Mouse (Mus musculus) right cerebral cortex, postnatal 14 days (tissue): ENCODE results near the gene Odf3.

ENCODE experiments used
- DNase-seq: peaks from one replicate; pipeline ENCODE4 v3.0.0; 2022

The Odf3 gene

DNA sequence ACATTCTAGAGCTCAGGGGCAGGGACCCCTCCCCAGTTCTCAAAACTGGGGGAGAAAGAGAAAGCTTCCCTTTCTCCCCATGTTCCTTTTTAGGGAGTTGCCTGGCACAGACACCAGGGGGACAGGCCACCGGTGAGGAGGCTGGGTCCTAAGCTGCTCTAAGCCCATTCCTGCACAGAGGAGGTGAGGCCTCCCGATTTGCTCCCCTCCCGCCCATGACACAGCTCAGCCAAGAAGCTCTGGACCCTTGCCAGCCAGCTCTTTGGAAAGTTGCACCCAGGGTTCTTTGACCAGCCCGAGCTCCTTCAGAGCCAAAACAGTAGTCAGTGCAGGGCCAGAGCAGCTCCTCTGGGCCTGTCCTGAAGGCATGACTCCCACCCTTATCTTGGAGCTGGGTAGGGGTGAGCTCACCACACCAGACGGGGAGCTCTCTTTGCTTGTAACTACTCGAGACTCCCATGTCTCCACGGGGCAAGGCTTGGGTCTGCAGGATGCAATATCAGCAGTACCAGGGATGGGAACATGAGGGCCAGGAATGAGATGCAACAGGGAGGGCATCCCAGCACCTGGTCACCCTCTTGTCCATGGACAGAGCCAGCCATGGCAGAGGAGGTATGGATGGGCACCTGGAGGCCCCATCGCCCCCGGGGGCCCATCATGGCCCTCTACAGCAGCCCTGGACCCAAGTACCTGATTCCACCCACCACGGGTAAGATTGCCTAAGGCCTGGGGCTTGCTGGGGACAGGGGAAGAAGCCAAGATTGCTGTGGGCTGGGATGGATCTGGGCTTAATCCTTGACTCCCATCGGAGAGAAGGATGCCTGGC, at the start of gene Odf3:
Odf3 (plus strand) TSS at position 51 of the 826 bp plus-strand sequence.
- DNase-seq = peak; percentile 56

DNA sequence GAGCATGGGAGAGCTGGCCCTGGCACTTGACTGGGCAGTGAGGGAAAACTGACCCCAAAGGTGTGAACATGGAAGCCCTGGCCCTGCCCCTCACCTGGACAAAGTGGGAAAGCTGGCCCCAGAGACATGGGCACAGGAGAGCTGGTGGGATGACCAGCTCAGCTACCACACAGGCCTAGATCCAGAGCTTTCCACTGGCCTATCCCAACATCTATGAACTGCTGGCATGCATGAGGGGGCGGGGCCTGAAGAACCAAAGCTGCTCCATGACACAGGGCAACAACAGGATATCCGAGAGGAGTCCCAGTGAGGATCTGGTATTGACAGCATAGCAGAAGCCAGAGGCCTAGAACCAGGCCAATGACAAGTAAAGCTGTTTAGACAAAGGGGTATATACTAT, 49.4 kb upstream of the Odf3 start:
- no peak for DNase-seq

DNA sequence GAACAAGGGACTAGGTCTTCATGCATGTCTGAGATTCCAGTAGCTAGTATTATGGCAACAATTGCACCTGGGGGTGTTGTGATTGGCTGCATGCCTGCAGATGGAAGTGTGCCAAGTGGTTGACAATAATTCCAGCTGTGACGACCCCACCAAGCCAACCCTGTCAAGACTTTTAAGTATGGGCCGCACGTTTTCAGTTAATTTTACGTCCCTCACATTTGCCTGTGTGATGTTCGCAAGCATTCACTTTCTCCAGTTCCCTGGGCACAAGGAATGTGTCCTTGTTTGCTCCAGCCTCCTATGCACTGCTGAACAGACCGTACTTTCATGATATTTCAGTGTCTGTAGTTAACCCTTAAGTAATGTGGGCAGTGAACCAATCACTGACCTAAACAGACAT, 45.0 kb upstream of the Odf3 start:
- DNase-seq = no peak

DNA sequence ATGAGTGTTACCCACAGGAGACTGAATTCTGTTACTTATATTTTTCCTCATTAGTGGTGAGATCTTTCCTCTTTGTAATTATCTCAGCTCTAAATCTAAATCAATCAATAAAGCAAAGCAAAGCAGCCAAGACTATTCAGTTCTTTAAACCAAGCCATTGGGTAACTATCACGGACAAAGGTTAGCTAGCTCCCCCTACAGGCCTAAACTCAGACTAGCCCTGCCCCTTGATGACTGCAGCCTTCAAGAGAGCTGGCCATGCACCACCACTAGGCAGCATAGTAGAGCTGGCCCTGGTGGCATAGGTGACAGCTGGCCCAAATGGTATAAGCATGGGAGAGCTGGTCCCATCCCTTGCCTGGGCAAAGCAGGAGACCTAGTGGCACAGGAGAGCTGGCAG, 41.9 kb upstream of the Odf3 start:
- peak; percentile 27 for DNase-seq

DNA sequence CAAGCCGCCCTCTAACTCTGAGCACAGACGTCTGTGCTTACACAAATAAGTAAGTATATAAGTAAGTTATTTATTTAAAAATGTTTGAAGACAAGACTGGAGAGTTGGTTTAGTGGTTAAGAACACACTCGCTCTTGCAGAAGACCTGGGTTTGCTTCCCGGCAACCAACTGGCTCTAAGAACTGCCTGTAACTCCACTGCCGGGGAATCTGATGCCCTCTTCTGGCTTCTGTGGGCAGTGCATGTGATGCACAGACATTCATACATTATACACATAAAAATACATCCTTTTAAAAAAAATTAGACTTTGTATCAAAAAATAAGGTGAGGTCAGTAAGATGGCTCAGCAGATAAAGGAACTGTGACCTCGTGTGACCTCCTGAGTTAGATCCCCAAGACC, 37.1 kb upstream of the Odf3 start:
- DNase-seq = no peak

DNA sequence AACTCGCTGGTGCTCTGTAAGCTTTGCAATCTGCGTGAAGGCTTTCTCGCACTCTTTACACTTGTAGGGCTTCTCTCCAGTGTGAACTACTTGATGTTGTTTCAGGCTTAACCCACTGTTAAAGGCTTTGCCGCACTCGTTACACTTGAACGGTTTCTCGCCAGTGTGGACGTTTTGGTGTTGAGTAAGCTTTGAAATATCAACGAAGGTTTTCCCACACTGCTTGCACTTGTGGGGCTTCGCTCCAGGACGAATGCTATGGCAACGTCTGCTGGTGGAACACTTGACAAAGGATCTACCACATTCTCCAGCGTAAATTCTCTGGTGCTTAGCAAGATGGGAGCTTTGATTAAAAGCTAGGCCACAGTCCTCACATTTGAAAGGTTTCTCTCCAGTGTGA, 35.9 kb upstream of the Odf3 start:
- peak; percentile 12 for DNase-seq

DNA sequence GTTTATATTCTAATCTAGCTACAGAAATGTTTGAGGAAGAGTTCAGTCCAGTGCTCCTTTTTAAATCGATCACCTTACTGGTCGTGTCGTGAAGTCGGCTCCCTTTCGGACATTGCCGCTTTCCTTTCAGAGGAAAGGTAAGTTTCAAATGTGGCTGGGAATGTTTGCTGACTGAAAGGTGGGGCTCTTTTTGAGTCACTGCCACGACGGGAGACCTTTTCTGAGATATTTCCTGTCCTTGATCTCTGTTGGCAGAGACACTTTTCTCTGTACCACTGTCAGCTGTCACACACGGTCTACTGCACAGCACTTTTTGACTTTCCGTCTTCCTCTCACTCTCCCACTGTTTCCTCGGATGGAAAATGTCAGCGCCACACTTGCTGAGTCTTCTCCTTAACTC, 34.8 kb upstream of the Odf3 start:
- no peak for DNase-seq

DNA sequence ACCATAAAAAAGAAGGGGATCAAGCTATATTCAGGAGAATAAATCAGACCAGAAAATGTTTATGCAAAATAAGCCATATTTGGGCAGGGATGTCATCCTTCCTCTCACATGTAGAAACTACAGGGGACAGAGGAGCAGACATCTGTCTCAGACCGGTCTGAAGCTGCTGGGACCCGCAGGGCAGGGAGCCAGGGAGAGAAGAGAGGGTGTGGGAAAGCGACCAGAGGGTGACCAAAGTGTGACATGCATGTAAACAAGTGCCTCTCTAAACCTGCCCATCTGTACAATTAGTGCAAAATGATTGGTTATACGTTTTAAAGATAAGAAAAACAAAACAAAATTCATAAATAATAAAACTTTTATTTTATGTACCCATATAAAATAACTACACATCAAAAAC, 27.4 kb upstream of the Odf3 start:
- DNase-seq = no peak

DNA sequence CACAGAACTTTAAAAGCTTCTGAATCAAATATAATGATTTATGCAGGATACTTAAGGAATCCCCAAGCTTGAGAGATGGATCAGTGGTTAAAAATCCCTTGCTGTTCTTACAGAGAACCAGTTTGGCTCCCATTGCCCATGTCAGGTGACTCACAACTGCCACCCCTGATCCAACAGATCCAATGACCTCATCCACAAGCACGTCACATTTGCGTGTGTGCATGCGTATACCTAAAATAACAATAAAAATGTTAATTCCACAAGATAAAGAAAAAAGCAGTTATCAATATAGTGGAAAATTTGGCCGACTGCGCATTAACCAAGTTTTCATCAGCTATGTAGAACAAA, 26.3 kb upstream of the Odf3 start:
- DNase-seq = no peak

DNA sequence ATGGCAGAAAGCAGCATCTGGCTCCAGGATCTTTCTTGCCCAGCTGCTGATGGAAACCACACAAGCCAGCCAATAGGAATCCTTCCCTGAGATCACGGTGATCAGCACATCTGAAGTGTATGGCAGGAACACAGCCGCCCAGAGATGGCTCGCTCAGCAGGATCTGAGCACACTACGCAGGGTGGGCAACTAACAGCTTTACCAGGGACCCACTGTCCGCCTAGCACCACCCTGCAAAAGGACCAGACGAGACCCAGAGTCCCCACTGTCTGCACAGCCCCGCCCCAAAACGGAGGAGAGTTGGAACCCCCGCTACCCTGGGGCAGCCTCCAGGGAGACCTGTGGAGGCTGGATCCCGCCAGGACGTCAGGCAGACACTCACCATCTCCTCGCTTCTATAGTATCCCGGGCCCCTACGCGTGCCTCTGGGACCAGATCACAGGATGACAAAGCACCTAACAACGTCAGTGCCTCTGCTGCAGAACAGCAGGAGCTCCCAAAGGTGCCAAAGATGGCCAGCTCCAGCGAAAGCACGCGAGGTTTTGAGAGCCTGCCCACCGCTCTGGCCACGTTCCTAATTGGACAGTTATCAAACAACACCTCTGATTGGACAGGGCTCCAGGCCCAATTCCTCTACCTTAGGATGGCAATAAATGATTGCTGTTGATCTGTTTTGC, 25.8 kb upstream of the Odf3 start, which contains the start of gene Zfp941:
Zfp941 (minus strand) TSS at position 526 of the 677 bp plus-strand sequence.
- DNase-seq = peak; percentile 72

DNA sequence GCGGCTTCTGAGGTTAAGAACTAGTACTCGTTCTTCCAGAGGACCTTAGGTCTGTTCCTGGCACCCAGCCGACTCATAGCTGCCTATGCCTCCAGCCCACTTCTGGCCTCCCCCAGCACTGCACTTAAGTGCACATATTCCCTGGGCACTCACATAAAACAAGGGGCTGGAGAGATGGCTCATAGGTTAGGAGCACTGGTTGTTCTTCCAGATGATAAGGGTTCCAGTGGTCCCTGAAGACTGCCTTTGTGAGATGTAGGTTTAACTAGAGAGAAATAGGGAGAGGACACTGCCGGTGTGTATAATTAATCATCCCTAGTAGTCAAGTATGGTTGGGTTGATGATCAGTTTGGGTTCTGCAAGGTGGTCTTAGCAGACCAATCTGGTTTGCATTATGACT, 24.9 kb upstream of the Odf3 start:
- DNase-seq = no peak

DNA sequence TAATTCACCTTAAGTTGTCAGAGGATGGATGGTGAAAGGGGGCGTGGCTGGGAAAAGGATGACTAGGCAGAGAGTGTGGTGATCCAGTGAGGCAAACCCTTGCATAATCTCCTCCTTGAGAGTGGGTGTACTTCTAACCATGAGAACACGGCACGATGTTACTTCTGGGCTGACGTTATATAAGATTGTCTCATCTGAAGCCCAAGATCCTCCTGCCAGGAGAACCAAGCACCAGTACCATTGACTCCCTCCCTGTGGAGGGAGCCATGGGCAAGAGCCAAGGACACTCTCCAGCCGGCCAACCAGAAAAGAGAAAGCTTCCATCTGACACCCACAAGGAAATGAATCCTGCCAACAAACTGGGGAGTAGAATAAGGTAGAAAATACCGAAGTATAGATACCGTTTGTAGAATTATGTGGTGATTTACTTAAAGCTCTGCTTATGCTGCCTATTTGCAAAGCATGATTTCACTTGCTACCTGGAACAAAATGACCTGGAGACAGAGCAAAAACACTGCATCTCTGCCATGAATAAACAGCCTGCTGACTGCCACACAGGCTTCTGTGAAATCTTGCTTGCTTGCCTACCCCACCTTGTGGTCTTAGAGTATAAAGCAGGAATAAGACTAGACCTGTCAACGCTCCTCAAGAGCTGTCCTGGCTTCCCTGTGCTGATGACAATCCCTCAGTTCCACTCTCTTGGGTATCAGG, 19.3 kb upstream of the Odf3 start:
- DNase-seq = peak; percentile 35

DNA sequence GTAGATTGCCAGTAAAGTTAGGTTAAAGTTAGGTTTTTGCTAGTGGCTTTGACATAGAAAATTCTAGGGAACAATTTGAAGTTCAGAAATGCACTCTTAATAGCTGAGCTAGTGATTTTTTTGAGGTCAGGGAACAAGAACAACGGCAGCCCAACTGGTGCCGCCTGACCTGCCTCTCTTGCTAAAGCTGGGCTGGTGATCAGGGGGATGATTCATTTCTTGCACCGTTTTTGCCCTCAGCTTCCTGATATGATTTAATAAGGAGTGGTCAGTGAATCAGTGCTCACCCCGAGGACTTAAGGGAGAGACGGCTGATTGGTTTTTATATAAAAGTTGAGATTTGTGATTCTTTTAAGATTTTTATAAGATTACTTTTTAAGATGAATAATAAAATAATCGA, 16.2 kb upstream of the Odf3 start:
- DNase-seq = no peak

DNA sequence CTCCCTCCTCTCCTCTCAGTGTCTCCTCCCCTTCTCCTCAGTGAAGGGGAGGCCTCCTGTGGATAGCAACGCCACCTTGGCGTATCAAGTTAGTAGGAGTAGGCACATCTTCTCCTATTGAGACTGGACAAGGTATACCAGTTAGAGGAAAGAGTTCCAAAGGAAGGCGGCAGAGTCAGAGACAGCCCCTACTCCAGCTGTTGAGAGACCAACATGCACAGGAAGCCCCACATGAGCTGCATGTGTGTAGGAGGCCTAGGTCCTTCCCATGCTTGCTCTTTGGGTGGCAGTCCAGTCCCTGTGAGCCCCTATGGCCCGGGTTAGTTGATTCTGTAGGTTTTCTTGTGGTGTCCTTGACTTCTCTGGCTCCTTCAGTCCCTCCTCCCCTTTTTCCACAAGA, 14.3 kb upstream of the Odf3 start:
- no peak for DNase-seq

DNA sequence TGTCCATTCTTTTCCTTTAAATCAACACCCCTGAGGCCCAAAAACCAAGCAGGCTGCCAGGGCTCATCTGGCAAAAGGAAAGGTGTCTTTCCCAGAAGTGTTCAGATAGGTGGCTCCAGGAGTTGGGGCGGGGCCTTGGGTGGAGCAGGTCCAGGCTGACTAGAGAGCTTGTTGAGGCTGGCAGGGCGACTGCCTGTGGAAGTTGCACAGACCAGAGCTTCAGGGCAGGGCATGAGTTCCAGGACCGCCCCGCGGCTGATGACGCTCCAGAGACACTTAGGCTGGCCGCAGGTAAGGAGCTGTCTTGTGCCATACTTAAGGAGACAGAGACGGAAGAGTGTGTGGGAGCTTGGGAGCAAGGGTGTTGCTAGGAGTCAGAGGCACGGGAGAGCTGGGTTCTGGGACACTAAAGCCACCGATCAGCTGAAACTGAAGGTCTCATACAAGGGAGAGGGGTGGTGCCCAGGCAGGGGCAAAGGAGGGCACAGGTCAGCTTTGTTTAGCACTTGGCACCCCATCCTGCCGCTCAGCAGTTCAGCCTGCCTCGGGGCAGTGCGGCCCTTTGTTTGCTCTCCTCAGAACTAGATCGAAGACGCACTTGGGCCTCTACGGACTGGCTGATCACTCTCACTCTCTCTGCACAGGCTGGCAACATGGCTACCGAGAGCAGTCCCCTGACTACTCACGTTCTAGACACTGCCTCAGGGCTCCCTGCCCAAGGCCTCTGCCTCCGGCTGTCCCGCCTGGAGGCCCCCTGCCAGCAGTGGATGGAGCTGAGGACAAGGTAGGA, 12.4 kb upstream of the Odf3 start, which contains the start of gene Urah:
Urah (plus strand) TSS at position 51 of the 790 bp plus-strand sequence.
- no peak for DNase-seq

DNA sequence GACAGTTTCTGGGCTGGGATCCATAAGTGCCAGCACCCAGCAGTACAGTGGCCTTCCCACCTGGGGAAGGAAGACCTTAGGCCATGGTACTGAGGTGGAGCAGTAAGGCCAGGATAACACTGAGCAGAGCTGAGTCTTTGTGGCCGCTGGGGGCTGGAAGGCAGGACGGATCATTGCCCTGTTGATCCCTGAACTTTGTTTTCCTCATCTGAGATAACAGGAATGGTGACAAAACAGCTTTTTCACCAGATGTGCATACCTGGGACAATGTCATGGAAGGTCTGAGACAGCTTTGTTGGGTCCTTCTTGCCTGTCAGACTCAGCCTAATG, 11.9 kb upstream of the Odf3 start:
- no peak for DNase-seq

DNA sequence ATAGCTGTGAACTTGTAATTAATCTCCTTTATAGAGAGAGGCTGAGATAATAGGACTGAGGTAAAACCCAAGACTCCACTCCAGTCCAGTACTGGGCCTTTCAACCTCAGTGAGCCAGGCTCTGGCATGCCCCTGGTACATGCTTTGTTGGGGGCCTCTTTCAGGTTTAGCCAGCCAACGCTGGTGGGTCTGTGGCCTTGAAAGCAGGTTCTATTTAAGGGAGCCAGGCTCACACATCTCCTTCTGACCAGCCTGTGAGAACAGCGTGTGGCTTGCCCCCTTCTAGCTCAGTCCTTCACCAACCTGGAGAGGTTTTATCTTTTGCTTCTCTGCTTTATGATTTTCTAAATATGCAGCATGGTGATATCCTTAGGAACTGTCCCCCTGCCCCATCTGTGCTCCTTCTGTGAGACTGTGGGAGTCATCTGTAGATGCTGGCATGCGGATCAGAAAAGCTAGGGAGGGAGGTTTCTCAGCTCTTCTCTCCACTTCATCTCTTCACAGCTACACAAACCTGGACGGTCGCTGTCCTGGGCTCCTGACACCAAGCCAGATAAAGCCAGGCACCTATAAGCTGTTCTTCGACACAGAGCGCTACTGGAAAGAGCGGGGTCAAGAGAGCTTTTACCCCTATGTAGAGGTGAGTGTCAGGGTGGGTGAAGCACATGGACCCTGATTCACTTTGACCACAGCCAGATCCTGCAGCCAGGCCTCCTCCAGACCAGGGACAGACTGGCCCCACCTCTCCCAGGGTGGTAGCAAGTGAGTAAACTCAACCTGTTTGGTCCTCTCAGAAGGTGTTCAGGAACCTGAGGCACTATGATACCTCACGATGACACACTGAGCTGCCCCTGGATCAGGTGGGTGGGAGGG, 11.1 kb upstream of the Odf3 start:
- no peak for DNase-seq

DNA sequence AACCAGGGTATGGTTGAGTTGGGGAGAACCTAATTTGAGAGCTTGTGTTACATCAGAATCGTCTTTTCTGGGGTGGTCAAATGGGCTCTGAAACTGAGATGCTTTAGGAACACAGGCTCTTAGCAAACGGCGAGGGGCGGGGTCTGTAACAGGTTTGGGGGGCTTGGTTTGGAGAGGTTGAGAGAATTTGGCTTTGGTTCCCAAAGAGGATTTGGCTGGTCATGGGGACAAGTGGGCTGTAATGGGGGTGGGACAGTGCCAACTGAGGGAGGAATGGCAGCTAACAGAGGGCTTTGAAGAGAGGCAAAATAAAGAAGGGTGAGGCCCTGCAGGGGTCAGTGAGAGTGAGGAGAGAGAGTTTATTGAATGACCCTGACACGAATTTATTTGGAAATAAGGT, 8.0 kb upstream of the Odf3 start:
- DNase-seq = no peak

DNA sequence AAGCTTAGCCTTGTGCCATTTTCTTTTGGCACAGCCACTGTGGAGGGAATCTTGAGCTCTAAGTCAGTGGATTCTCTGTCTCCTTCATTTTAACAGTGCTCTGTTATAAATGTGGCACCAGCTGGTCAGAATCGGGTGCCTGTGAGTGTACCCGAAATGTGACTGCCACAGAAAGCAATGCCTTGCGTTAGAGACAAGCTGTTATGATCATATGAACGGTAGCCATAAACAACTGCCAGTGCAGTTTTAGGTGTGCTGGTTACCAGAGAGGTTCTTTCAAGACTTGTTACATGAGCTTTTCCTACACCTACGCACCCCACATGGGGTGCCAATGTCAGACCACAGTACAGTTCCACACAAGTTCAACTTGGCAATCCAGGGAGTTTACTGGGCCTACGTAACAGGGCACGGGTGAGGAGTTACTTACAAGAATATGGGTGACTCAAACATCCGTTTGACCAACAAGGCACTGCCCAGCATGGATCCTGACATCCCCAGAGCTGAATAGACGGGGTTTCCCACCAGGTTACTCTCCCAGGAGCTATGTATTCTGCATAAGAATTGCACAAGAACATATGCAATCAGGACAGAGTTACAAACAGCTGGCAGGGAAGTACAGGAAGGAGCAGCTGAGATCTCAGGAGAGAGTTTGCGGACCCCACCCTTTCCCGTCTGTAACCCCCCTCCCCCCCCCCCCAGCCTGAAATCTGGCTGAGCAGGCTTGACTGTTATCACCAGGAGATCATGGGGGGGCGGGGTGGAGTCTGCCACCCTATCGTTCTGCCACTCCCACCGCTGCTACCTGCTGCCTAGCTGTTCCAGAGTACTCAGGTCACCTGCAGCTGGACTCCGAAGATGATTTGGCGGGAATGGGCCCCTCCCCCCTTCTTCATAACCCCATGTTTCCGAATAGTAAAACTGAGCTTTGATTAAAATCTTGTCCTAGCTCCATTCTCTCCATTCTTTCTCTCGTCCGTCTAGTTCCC, 6.6 kb upstream of the Odf3 start:
- DNase-seq = no peak

DNA sequence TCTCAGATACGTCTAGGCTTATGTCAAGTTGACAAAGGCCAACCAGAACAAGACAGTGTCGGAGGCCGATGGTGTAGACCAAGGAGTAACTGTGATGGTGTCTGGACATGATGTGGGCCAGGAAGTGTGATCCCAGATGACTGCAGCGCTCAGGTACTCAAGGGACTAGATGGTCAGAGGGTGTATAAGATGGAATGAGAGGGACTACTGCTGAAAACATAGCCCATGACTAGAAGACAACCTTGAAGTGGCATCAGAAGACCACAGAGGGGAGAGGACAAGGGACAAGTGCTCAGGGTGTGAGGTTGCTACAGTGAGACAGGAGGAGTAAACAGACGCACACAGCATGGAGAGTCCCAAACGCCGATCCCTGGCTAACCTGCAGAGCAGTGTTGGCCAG, 3.8 kb upstream of the Odf3 start:
- DNase-seq = no peak
